Mouse (Mus musculus) lung, postnatal 0 days (tissue): ENCODE results near the gene Aoc2.

Experiments used
- CTCF ChIP-seq: IDR thresholded peaks from 2 replicates; pipeline ENCODE4 v1.5.1; 2016; ENCODE audit warnings: antibody characterized with exemption, mild to moderate bottlenecking
- EP300 ChIP-seq: IDR thresholded peaks from 2 replicates; pipeline ENCODE4 v1.6.1; 2016; ENCODE audit warnings: antibody characterized with exemption, mild to moderate bottlenecking, control low read depth

DNA sequence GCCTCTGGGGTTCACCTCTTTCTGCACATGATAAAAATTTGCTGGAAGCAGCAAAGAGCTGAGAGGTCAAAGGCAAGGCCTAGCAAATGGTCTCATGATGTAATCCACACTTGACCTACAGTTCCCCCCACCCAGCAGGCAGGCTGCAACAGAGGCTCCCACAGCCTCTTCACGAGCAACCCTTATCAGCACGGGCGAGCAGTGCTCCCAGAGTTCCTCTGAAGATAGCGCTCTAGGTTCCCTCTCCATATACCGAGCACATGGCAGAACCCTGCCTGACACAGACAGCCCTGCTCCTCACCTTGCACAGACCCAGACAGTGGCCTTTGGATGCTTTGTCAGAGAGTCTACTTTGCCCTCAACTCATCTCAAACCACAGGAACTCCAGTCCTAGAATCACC is 39.7 kb downstream of the Aoc2 start:
- TF ChIP-seq CTCF (no peak), EP300 (no peak)
